Mouse (Mus musculus) liver, embryonic 14.5 days (tissue): ENCODE measurements around the gene Pole4.

Experiments
- CTCF ChIP-seq: IDR thresholded peaks from 2 replicates; pipeline ENCODE4 v1.5.1; 2016; ENCODE audit warnings: antibody characterized with exemption, low read depth, control low read depth
- EP300 ChIP-seq: IDR thresholded peaks from 2 replicates; pipeline ENCODE4 v1.6.1; 2016; ENCODE audit warnings: antibody characterized with exemption, low read depth

- TF ChIP-seq EP300 (no peak), CTCF (no peak)
These were observed 100.4 kb downstream of the Pole4 start for GRCm38 (mm10) chr6:82604791-82605190.
